In the genomic region with DNA sequence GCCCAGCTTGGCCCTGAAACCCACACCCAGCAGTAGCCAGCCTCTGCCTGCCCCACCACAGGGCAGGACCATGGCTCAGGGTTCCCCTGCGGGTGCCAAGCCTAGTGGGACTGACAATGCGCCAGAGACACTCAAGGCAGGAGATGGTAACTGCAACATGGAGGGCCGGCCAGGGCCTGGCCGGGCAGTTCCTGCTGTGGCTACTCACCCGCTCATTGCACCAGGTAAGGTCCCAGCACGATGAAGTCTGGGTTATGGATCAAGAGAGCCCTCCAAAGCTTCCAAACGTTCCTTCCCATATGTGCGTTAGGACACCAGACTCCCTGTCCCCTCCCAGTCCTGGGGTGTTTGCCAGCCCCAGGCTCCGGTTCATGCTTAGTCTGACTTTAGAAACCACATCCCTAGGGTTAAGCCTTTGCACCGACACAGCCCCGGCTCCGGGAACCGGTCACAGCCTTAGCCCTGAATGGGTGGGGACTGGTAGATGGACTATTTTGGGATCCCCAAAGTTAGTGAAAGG, we compare ENCODE assay signal across 8 mouse cellular contexts. TPM values are rescaled to one million over a fixed set of nuclear protein-coding genes. Genes with fewer than 3 reads are reported as not detected.
A peak's percentile ranks its signal among the peaks of the same experiment; 100 is the strongest.
DNase-seq lines count a peak whose midpoint lies in the region; ATAC-seq and TF ChIP-seq lines count a peak whose summit lies in the region.

No protein-coding gene starts in this region.

- peak; percentile 2; the same call in 1 of the 2 replicates for ATAC-seq in lung, postnatal 0 days
- ATAC-seq in hindbrain, embryonic 14.5 days (ENCODE audit: low FRiP score) = no peak
- ATAC-seq in midbrain, embryonic 16.5 days = no peak
- no peak for ATAC-seq in CD4-positive, CD25-positive, alpha-beta regulatory T cell, adult 4 months

- H3K9ac ChIP-seq in lung, postnatal 0 days (replicated peaks; ENCODE audit: low read depth) = no peak overlapping the region
- no peak overlapping the region for H3K9ac ChIP-seq in hindbrain, embryonic 14.5 days
- H3K9ac ChIP-seq in midbrain, embryonic 16.5 days (ENCODE audit: low read depth, low read length) = peak overlapping the region; percentile 30

- H3K27me3 ChIP-seq in lung, postnatal 0 days (replicated peaks; ENCODE audit: insufficient read depth, low read length) = no peaks in the 10 kb centered on the region
- no peaks in the 10 kb centered on the region for H3K27me3 ChIP-seq in hindbrain, embryonic 14.5 days (ENCODE audit: control insufficient read depth, insufficient read depth, low read length)
- no peaks in the 10 kb centered on the region for H3K27me3 ChIP-seq in midbrain, embryonic 16.5 days (ENCODE audit: control insufficient read depth, insufficient read depth, low read depth, low read length)

- no peaks in the 10 kb centered on the region for H3K9me3 ChIP-seq in lung, postnatal 0 days (ENCODE audit: low read length)
- H3K9me3 ChIP-seq in hindbrain, embryonic 14.5 days (ENCODE audit: control insufficient read depth, low read length) = no peaks in the 10 kb centered on the region
- no peaks in the 10 kb centered on the region for H3K9me3 ChIP-seq in midbrain, embryonic 16.5 days (replicated peaks; ENCODE audit: control insufficient read depth, low read length, poor library complexity, severe bottlenecking)

- H3K4me2 ChIP-seq in lung, postnatal 0 days (replicated peaks; ENCODE audit: low read depth, low read length) = peak overlapping the region; percentile 53
- H3K4me2 ChIP-seq in hindbrain, embryonic 14.5 days (replicated peaks) = peak overlapping the region; percentile 30; the same call in 1 of the 2 replicates
- H3K4me2 ChIP-seq in midbrain, embryonic 16.5 days (ENCODE audit: low read length) = no peak overlapping the region

- no peak overlapping the region for H3K27ac ChIP-seq in lung, postnatal 0 days (ENCODE audit: low read length)
- no peak overlapping the region for H3K27ac ChIP-seq in hindbrain, embryonic 14.5 days
- no peak overlapping the region for H3K27ac ChIP-seq in midbrain, embryonic 16.5 days (ENCODE audit: low read length)

- TF ChIP-seq POLR2A in lung, adult 2 months (IDR thresholded peaks at IDR 0.05; ENCODE audit: borderline replicate concordance, extremely low read depth, low read depth, low read length) = no peak

- TF ChIP-seq CTCF in lung, postnatal 0 days (IDR thresholded peaks at IDR 0.05) = peak; percentile 16; the same call in 1 of the 2 replicates
- TF ChIP-seq CTCF in lung, adult 2 months (IDR thresholded peaks at IDR 0.05; ENCODE audit: insufficient read depth, low read length) = no peak

- DNase-seq in lung, postnatal 0 days (ENCODE audit: low spot score) = no peak
- no peak for DNase-seq in lung, adult 2 months
- peak; percentile 70 for DNase-seq in cerebellum, adult 9-11 months
- no peak for DNase-seq in hindbrain, embryonic 14.5 days (ENCODE audit: low spot score)
- no peak for DNase-seq in embryo, embryonic 11 days
- no peak for DNase-seq in right cerebral cortex, postnatal 10 days (ENCODE audit: low spot score in 2 of 2)

- H3K36me3 ChIP-seq in lung, postnatal 0 days (ENCODE audit: insufficient read depth, low read length) = 0 out of 2 replicates have a peak, but pooled peaks cover 4% of the 10 kb centered on the region
- H3K36me3 ChIP-seq in hindbrain, embryonic 14.5 days (replicated peaks; ENCODE audit: control insufficient read depth, insufficient read depth) = peaks cover 27% of the 10 kb centered on the region
- H3K36me3 ChIP-seq in midbrain, embryonic 16.5 days (ENCODE audit: control insufficient read depth, insufficient read depth, low read length) = no peaks in the 10 kb centered on the region; the same call in 1 of the 2 replicates

- H3K4me1 ChIP-seq in lung, postnatal 0 days (ENCODE audit: insufficient read depth, low read depth, low read length) = peaks cover 24% of the 10 kb centered on the region
- peaks cover 5% of the 10 kb centered on the region; the same call in 1 of the 2 replicates for H3K4me1 ChIP-seq in lung, adult 2 months (ENCODE audit: control insufficient read depth, insufficient read depth, low read length)
- H3K4me1 ChIP-seq in hindbrain, embryonic 14.5 days (replicated peaks; ENCODE audit: control insufficient read depth, insufficient read depth, low read length) = peaks cover 32% of the 10 kb centered on the region
- peaks cover 32% of the 10 kb centered on the region for H3K4me1 ChIP-seq in midbrain, embryonic 16.5 days (ENCODE audit: control insufficient read depth, insufficient read depth, low read length)

- TF ChIP-seq EP300 in lung, postnatal 0 days (IDR thresholded peaks at IDR 0.05) = no peak

- 55% methylated on average over 13 of the region's 13 CpGs for WGBS in lung, postnatal 0 days
- 57% methylated on average over 13 of the region's 13 CpGs for WGBS in lung, adult 2 months
- WGBS in hindbrain, embryonic 14.5 days = 38% methylated on average over 13 of the region's 13 CpGs
- WGBS in midbrain, embryonic 16.5 days = 30% methylated on average over 13 of the region's 13 CpGs

- H3K4me3 ChIP-seq in lung, postnatal 0 days (ENCODE audit: low read depth, low read length) = peak overlapping the region; percentile 15; the same call in 1 of the 2 replicates
- no peak overlapping the region for H3K4me3 ChIP-seq in lung, adult 2 months (replicated peaks; ENCODE audit: extremely low read depth, low read depth, low read length)
- no peak overlapping the region for H3K4me3 ChIP-seq in hindbrain, embryonic 14.5 days (replicated peaks; ENCODE audit: low read length)
- H3K4me3 ChIP-seq in midbrain, embryonic 16.5 days (ENCODE audit: low read depth, low read length) = no peak overlapping the region

RNA-seq across cellular contexts. Expression of a gene that starts 43.0 kb away (rescaled TPM):
- polyA plus RNA-seq in lung, postnatal 0 days (2015; fragmentation: Nextera tagmentation; extraction: Ambion mirVana) = 0.04 and 0.08 TPM in 2 replicates
- polyA plus RNA-seq in lung, adult 2 months (2012; rRNA removed) = 0.34 and 0.58 TPM in 2 replicates
- polyA plus RNA-seq in hindbrain, embryonic 14.5 days (2014; fragmentation: Nextera tagmentation; extraction: Ambion mirVana) = 0.21 and 0.41 TPM in 2 replicates
- polyA plus RNA-seq in midbrain, embryonic 16.5 days (2015; fragmentation: Nextera tagmentation; extraction: Ambion mirVana) = 0.14 and 0.29 TPM in 2 replicates
- polyA plus RNA-seq in CD4-positive, CD25-positive, alpha-beta regulatory T cell, adult 4 months (2017; shearing (Covaris generic)) = under 1 TPM; 0.18 to 0.22 TPM

RNA-seq across cellular contexts. Expression of a gene that starts 57.7 kb away (rescaled TPM):
- polyA plus RNA-seq in lung, postnatal 0 days (2015; fragmentation: Nextera tagmentation; extraction: Ambion mirVana) = 53.6 and 56.3 TPM in 2 replicates
- 125 and 126 TPM in 2 replicates for polyA plus RNA-seq in lung, adult 2 months (2012; rRNA removed)
- polyA plus RNA-seq in hindbrain, embryonic 14.5 days (2014; fragmentation: Nextera tagmentation; extraction: Ambion mirVana) = 46.2 and 52.8 TPM in 2 replicates
- polyA plus RNA-seq in midbrain, embryonic 16.5 days (2015; fragmentation: Nextera tagmentation; extraction: Ambion mirVana) = 19.5 and 22.6 TPM in 2 replicates
- 10 to 100 TPM; 13.1 to 14.1 TPM for polyA plus RNA-seq in CD4-positive, CD25-positive, alpha-beta regulatory T cell, adult 4 months (2017; shearing (Covaris generic))
